Mouse (Mus musculus) neural tube, embryonic 14.5 days (tissue): ENCODE results near the gene Tomm5. TPM values are rescaled to one million over a fixed set of nuclear protein-coding genes. Genes with fewer than 3 reads are reported as not detected.

ENCODE experiments used
- polyA plus RNA-seq: library from polyadenylated mRNA; unstranded; fragments of >200 nt; fragmentation: Nextera tagmentation; extraction: Ambion mirVana; gene quantifications from 2 replicates; pipeline ENCODE4 v1.2.1, GENCODE M21; 2014

The Tomm5 gene
- polyA plus RNA-seq, 1 experiment from 2014 or later, result 166 TPM

Other genes starting within 250 kb of the Tomm5 start
- 29.7 and 30.5 TPM in 2 replicates for gene Grhpr, start 126.7 kb downstream of the Tomm5 start, polyA plus RNA-seq
- gene Zbtb5, start 95.7 kb downstream of the Tomm5 start, polyA plus RNA-seq, result 43.5 and 47.3 TPM in 2 replicates
- gene Polr1e, start 89.5 kb downstream of the Tomm5 start, polyA plus RNA-seq, result 36.3 and 42.8 TPM in 2 replicates
- 12.9 and 14.5 TPM in 2 replicates for gene Fbxo10, start 23.5 kb downstream of the Tomm5 start, polyA plus RNA-seq
- 2.2 and 2.9 TPM in 2 replicates for gene Frmpd1, start 76.8 kb upstream of the Tomm5 start, polyA plus RNA-seq
- 27.0 and 27.5 TPM in 2 replicates for gene Trmt10b, start 189.0 kb upstream of the Tomm5 start, polyA plus RNA-seq
- gene Dcaf10, start 234.0 kb upstream of the Tomm5 start, polyA plus RNA-seq, result 9.7 and 11.4 TPM in 2 replicates
- gene Exosc3, start 234.6 kb upstream of the Tomm5 start, polyA plus RNA-seq, result 29.8 and 30.2 TPM in 2 replicates